Mouse (Mus musculus) T-cell, adult 2 months (primary cell): ENCODE data around the gene Zmynd19.
A peak's percentile ranks its signal among the peaks of the same experiment; 100 is the strongest.

ENCODE experiments used
- DNase-seq: peaks from one replicate; pipeline ENCODE4 v3.0.0; 2022; ENCODE audit warnings: low spot score

Gene Zmynd19

GRCm38 (mm10) chr2:24949421-24950188 is at the start of gene Zmynd19:
TSS of gene Zmynd19 (plus strand) at chr2:24949792.
- peak; percentile 97 for DNase-seq

GRCm38 (mm10) chr2:24901055-24901454 is 48.5 kb upstream of the Zmynd19 start:
- no peak for DNase-seq

DNA sequence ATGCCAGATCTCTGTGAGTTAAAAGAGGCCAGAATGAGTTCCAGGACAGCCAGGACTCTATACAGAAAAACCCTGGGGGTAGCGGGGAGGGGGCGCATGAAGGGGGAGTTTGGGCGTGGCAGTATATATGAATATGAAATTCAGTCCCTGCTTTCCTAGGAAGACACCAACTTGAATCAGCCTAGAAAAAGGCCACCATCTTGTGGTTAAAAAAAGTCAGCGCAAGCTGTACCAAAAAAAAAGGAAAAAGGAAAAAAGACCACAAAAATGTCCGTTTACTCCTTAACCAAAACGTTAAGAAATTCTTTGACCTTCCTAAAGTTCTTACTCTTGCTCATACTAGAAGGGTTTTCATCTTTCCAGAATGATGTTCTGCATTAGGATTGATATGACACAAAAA is 46.6 kb upstream of the Zmynd19 start:
- no peak for DNase-seq

GRCm38 (mm10) chr2:24904823-24905652 is 44.6 kb upstream of the Zmynd19 start:
- DNase-seq, result no peak

GRCm38 (mm10) chr2:24905653-24906155 is 43.9 kb upstream of the Zmynd19 start:
- DNase-seq, result no peak

DNA sequence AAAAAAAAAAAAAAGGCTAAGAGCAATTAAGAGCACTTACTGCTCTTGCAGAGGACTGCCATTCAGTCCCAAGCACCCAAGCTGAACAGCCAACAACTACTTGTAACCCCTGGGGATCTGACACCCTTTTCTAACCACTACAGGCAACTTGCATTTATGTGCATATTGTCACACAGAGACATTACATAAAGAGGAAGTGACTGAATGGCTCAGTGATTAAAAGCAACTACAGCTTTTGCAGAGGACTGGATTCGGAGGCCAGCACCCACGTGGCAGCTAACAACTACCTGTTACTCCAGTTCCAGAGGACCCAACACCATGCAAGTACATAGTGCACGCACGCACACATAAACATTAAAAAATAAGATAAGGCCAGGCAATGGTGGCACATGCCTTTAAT is 39.1 kb upstream of the Zmynd19 start:
- no peak for DNase-seq

- no peak for DNase-seq
Measured at GRCm38 (mm10) chr2:24912189-24912588, 37.4 kb upstream of the Zmynd19 start.

DNA sequence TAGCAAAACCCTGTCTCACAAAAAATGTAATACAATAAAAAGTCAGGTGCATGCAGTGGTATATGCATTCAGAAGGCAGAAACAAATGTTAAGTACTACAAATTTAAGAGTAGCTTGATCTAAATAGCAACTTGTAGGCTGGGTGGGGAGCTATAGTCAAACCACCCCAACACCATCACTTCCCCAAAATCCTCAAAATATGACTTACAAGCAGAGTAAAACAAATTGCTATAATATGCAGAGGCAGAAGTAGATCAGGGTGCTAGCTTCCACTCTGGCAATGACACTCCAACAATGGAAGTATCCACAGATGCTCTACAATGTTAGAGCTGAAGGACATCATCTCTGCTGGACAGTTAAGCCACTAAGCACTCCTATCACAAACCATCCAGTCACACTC is 37.0 kb upstream of the Zmynd19 start:
- DNase-seq, result no peak

- no peak for DNase-seq
Measured at GRCm38 (mm10) chr2:24914762-24915161, 34.8 kb upstream of the Zmynd19 start.

- peak; percentile 95 for DNase-seq
Measured at GRCm38 (mm10) chr2:24918930-24919838, 30.4 kb upstream of the Zmynd19 start, which contains the start of gene Ehmt1. TSS of gene Ehmt1 (minus strand) at chr2:24919614.

DNA sequence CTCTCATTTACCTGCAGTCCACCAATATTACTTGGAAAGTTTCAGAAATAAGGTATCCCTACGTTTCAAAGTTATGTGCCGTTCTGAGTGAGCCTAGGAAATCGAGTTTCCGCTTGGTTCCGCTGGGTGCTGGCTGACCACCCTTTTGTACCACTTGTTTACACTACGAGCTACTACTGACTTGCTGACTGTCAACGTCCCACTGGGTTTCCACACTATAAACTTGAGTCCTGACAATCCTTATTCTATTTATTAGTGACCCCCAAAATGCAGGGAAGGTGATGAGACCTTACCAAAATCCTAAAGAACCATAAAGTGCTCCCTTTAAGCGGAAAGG is 29.8 kb upstream of the Zmynd19 start:
- no peak for DNase-seq

GRCm38 (mm10) chr2:24923561-24923960 is 26.0 kb upstream of the Zmynd19 start:
- DNase-seq, result no peak

GRCm38 (mm10) chr2:24925284-24925683 is 24.3 kb upstream of the Zmynd19 start:
- DNase-seq, result no peak

DNA sequence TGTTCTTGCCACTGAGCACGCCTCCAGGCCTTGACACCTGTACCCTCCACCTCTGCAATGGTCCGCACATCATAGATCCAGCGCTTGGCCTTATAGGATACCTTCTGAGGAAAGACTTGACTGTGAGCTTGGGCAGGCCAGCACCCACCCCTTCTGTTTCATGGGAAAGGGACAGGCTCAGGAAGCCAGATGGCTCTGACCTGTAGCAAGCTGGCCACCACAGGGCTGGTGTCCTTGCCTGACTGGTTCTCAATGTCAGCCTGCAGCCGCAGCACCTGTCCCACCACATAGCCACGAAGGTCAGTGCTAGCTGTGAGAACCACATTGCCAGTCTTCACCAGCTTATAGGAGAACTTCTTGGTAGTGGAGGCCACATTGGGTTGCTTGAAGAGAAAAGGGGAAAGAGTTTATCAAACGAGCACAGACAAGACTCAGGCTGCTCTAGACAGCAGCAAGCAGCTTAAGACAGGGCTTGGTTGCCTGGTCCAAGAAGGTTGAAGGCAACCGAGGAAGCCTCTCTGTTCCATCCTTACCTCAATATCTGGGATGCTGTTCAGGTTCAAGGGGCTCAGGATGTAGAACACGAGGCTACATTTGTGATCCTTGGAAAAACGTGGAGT is 23.1 kb upstream of the Zmynd19 start:
- no peak for DNase-seq

- no peak for DNase-seq
Measured at GRCm38 (mm10) chr2:24926965-24927358, 22.6 kb upstream of the Zmynd19 start.

DNA sequence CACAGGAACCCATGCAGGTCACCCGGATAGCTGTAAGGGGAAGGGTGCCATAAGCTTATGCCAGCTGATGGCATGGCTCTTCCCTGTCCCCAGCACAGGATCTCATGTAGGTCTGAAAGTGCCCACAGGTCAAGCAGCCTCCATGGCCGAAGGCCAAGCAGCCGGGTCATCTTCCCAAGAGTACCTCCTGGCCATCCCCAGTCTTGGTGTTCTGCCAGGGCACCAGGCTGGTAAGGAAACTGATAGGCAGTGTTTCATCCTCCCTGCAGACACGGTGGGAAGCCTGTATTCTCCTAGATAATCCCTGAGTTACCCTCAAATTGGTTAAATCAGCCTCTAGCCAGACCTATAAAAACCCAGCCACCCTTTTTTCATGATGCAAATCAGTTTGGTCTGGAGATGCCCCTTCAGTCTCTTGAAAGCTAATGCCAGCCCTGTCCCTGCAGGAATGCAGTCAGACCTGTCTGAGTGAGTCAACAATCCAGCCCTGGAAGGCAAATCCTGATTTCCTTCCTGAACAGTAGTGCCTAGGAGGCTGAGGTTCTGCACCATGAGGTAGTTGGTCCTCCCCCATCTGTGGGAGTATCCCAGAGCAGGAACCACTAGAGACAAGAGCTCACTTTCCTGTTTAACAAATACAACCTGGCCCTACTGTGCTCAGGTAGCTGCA is 21.6 kb upstream of the Zmynd19 start:
- no peak for DNase-seq

GRCm38 (mm10) chr2:24929119-24929518 is 20.5 kb upstream of the Zmynd19 start:
- no peak for DNase-seq

DNA sequence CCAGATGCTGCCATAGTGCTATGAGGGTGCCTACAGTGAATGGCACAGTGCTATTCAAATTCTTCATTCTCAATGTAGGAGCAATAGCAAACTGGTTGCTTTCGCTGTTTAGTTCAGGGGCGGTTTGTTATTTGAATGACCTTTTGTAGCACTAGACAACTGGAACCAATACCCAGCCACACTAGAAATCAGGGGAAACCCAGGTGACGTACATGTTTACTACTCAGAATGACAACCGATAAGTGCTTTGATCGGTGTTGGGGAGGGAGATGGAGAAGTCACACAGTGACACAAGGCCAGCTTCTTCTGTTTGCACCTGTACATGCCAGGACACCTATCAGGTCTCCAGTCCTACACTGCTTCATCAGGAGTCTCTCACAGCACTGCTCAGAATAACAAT is 20.0 kb upstream of the Zmynd19 start:
- DNase-seq, result peak; percentile 12

DNA sequence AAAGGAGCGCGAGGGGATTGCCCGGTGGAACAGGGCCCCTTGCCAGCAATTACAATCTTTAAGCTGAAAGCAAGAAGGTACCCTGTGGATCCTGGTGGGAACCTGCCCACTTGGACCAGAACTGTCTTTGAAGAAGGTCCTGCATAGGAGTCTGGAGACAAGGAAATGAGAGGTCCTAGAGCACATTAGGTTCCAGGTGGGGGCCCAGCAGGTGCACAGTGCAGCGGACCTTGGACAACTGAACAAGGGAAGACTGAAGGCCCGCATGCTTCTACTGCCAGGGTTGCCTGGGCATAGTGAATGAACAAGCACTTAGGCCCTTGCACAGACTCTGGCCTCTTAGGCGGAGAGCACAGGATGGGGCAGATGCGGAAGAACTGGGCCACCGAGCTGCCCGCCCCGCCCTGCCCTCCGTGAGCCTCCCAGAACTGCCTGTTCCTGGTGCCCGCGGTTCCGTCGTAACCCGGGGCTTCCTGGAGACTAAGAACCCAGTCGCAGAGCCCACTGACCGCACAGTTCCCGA is 15.1 kb upstream of the Zmynd19 start:
- DNase-seq, result no peak

DNA sequence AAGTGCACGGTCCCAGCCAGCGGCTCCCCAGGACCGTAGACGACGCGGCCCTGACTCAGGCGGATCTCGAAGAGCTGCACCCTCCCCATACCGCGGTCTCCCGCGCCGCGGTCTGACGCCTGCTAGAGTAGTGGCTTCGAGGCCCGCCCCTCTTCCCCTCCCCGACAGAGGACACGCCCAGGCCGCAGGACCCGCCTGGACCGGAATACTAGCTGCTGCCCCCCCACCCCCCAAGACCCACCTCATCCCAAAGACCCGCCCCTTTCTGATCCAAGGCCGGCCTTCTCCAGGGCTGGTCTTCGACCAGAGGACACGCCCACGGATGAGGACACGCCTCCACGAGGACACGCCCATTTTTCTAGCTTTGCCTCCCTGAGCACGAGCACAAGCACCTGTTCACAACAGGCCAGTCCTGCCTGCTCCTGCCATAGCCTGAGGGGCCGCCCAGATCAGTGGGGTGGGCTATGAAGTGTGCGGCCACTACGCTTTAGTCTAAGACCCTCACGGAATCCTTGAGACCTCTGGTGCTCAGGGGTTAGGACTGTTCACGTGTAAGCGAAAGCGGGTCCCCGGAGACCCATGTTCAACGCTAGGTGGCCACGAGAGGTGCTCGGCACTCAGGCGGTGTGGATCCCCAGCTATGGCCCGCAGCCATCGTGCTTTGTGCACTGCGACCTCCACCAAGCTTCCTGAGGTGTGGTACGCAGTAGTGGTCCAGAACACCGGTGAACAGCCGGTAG is 14.4 kb upstream of the Zmynd19 start, which contains the start of gene Arrdc1:
Gene Arrdc1 (minus strand): TSS at position 196 of the 740 bp plus-strand sequence.
- DNase-seq, result peak; percentile 95
